Mouse (Mus musculus) spleen, adult 2 months (tissue): ENCODE results near the gene Rbpms2.

Experiments used
- CTCF ChIP-seq: fragments of 200-500 bp; IDR thresholded peaks from 2 replicates; pipeline ENCODE4 v1.5.1; 2011; ENCODE audit warnings: mild to moderate bottlenecking, inconsistent platforms; ENCODE audit not compliant: insufficient read depth, insufficient read length, insufficient replicate concordance; ENCODE audit errors: extremely low read depth
- POLR2A ChIP-seq: fragments of 200-500 bp; IDR thresholded peaks from 2 replicates; pipeline ENCODE4 v1.6.1; 2011; ENCODE audit warnings: low read depth, low read length, inconsistent platforms

DNA sequence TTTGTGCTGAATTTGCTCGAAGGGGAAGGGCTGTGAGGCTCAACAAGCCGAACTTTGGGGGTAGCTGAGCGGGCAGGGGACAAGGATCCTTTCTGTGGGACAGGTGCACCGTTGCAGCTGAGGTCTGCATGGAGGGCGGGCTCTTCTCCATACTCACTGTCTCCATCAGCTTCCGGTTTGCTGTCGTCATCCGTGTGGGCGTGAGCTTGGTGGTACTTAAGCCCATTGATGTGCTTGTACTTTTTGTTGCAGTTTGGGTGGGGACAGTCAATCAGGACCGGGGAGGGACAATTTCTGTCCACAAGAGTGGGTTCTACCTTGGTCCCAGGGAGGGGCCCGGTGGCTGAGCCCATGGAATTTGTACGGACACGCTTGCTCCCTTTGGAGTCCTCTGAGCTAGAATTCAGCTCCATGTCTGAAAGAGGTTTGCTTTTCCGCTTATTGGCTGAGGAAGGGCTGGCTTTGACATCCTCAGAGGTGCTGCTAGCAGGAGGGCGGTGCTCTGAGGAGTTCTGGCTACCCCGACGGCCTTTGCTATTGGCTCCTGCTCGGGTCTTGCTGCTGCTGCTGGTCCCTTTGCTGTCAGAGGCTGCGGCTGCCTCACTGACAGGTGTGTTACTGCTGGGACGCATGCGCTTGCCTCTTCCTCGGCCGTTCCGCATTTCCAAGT, 74.6 kb downstream of the Rbpms2 start:
- TF ChIP-seq CTCF (no peak), POLR2A (no peak)
